Mouse (Mus musculus) hematopoietic stem cell, adult 5-6 weeks (primary cell): ENCODE measurements at regions not wholly inside any gene's neighbourhood (a gene's known extent, or its start where the extent isn't known, plus 50 kb on each side); places are given as distances from the start of the nearest gene placed in this dataset.

Source experiments
- ATAC-seq, 2 experiments: fragments of 125-278 bp in 1 of 2; replicated peaks in 1 of 2; 2 replicates each; pipeline ENCODE4 v1.8.0; 2016 to 2017; ENCODE audit warnings: inconsistent platforms in 2 of 2, mild to moderate bottlenecking in 2 of 2, moderate number of reproducible peaks in 2 of 2, low read depth in 1 of 2, moderate TSS enrichment in 1 of 2; ENCODE audit not compliant: low FRiP score in 2 of 2, poor library complexity in 2 of 2, severe bottlenecking in 2 of 2, insufficient read depth in 1 of 2, low TSS enrichment in 1 of 2

DNA sequence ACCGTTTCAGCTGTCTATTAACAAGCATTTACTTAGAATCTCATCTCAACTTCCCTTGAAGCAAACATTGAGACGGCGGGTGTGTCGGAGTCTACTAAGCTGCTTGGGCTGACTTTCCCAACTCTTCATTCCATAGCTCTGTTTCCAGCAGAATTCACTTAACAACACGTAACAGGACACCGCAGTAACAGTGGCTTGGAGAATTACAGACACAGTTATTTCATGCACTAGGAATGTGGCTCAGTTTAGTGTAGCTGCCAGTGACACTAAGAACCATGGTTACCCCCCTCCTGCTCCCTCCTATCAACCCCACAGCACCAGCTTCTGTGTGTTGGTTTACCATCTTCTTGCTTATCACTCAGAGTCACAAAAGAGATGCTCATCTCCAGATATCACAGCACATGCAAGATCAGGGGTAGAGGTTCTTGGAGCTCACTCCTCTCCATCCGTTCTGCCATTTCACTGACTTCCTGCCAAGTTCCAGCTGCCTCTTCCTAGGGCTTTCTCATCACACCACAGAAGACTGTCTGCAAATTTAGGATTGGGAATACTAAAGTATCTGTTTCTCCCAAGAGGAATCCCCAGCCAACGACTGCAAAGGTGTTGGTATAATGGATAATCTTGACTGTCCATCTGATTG, 90.7 kb downstream of the Banf2 start:
- ATAC-seq = no peak

DNA sequence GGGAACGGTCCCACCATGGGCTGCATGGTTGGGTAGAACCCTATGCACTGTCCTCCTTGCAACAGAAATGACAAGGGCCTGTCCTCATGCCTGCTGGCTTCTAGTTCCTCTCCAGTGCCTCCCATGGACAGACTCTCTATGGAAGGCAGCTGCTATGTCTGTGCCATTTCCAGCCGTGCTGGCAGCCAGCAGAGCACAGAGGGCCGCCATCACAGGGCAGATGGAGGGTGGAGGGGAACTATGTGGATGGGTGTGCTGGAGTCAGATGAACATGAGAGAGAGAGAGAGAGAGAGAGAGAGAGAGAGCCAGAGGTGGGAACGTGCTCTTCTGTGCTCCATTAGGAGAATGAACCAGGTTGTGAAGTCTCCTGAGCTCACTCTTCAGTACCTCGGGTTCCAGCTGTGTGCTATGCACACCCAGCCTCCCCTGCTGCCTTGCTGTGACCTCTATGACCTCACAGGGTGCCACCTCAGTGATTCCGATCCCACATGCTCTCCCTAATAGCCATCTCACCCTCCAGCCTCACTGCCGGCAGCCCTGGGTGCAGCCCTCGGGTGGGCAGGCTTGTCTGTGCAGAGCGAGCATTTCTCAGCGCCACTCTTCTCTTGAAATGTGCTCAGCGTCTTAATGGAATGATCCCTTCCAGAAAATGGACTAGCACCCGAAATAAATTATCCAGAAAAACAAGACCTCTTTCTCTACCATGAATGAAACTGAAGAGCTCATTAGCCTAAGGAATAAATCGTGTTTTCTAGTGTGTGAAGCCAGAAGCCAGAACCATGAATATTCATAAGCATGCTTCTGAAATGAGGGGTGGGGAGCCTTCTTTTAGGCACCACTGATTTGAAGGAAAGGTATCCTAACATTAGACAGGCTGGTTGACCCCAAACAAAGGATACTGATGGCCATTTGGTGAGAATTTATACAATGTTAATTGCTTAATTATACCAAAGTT, 94.5 kb downstream of the Banf2 start:
- ATAC-seq = no peak

GRCm38 (mm10) chr2:144128038-144128402, 95.2 kb downstream of the Banf2 start:
- ATAC-seq = no peak

GRCm38 (mm10) chr2:144128527-144128926, 95.7 kb downstream of the Banf2 start:
- ATAC-seq = no peak

DNA sequence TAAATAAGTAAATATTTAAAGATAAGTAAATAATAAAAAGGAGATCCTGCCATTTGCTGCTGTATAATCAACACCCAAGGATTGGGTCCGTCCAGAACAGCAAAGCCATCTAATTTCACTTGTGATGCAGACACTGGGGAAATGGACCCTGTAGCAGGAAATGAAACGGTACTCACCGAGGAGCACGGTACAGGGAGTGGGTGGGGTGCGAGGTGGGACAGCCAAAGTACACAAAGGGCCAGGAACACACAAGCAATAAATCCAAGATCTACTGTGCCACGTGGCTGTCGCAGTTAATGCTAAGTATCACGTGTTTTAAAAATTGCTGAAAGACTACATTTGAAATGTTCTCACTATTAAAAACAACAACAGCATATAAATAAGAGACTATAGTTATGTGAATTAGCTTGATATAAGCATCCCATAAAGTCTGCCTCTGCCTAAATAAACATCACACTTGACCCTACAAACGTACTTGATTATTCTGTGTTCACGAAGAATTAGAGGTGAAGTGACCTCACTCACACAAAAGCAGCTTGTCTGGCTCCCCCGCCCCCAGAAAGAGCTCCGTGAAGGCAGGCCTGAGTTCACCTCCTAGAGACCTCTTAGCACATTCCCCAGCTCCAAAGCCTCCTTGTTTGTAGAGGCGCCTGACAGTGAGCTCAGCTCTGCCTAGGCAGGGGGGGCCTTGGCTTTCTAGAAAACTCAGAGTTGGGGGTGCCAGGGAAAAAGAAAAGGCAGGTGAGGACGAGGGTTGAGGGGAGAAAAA, 101.1 kb downstream of the Banf2 start:
- ATAC-seq = no peak

GRCm38 (mm10) chr2:144134575-144134958, 101.7 kb downstream of the Banf2 start:
- ATAC-seq = no peak

DNA sequence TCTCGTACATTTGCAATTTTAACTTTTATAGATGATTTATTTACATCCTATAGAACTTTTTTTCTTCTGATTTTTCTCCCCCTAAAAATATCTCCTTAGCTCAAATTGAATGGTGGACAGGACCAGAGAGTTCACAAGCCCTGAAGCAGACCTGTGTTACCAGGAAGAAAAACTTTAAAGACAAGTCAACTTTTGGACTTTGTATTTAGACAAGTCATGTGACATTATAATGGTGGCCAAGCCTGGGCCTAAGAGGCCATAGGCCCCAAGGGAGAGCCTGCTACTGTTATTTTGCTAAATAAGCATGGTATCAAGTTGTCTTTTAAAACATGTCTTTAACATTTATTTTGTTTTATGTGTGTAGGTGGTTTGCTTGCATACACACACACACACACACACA, 102.7 kb downstream of the Banf2 start:
- no peak for ATAC-seq

DNA sequence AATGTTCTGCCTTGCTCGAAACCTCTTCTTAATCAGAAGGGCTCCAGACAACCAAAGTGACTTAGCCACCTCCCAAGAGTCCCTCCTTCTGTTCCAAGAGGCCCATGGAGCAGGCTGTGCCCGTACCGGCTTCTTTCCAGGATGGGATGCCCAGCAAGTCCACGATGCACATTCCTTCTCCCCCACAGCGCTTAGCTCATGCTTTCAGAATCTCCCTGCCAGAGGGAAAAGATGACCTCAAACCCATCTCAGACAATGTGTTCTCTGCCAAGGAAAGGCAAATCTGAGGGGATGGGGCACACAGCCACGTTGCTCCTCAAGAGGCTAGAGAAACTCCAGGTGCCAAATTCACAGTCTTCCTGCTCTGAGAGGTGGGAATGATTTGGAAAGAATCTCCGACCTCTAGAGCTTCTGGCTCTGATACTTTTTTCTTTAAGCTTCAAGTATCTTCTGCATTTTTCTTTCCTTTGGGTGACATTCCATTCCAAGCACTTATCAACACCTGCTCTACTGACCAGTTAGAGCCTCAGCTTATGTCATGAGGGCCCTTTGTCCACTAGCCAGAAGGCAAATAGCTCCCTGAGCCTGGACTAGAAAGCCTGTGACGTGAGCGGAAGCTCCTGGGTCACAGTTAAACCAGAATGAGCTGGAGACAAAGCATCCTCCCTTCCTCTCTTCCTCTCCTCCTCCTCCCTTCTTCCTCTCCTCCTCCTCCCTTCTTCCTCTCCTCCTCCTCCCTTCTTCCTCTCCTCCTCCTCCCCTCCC, 110.9 kb downstream of the Banf2 start:
- no peak for ATAC-seq

GRCm38 (mm10) chr2:144144486-144145136, 111.8 kb downstream of the Banf2 start:
- ATAC-seq = no peak

GRCm38 (mm10) chr2:144156456-144157211, 113.8 kb upstream of the Mgme1 start:
- no peak; a peak in 1 of 4 replicates for ATAC-seq

- no peak for ATAC-seq
These were observed 113.1 kb upstream of the Mgme1 start for GRCm38 (mm10) chr2:144157343-144157742.

DNA sequence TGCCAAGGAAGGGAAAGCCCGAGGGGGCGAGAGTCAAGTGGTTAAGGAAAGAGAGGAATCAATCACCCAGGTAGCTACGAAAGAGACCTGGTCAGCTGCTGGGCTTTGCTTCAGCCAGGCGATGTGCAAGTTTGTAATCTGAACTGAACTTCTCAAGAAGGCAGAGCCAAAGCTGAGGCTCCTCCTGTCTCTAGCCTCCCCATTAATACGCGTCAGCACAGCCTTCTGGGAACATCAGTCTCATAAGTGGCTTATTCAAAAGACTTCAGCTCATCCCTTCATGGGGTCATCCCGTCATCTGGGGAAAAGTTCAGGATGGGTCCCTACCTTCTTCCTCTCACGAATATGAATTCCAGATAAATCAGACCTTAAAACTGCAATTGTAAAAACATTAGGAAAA, 112.2 kb upstream of the Mgme1 start:
- no peak for ATAC-seq

DNA sequence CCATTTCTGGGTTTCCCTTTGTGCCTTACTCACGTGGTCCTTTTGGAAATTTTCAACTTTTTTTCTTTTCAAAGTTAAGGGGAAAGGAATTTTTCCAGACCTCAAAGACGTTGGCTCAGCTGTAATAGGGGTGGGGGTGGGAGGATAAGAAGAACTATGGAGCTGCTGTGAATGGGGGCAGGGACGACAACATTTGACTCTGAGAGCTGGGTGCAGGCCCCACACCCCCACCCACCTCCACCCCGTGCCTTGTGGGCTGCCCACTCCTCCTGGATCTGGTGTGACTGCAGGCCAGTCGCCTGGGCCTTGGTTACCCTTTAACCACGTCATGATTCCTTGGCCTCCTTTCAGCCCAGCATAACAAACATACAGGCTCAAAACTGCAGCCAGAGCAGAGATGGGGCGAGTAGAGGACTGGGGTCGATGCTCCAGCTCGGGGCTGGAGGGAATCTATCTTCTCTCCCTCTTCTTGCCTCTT, 110.6 kb upstream of the Mgme1 start:
- ATAC-seq = no peak

- no peak for ATAC-seq
These were observed 110.0 kb upstream of the Mgme1 start for GRCm38 (mm10) chr2:144160434-144160833.

- no peak for ATAC-seq
These were observed 108.6 kb upstream of the Mgme1 start for GRCm38 (mm10) chr2:144161852-144162251.

DNA sequence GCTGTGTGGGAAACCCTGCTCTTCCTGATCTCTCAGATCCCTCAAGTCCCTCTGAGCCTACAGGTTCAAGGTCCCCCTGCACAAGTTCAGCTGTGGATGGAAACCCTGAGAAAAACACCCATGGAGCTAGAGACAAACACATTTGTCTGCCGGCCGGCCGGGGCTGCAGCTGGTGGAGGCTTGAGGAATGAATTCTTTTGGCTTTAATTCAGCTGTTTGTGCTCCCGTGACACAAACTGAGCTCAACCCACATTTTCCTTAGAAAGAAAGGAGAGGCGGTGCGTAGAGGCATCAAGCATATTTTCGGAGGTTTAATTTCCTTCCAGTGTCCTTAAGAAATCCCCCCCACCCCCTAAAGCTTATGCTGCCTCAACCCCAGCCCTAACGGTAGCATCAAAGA, 106.4 kb upstream of the Mgme1 start:
- ATAC-seq = no peak
